Comparison of ENCODE assay signal across 35 mouse cellular contexts in the genomic region with DNA sequence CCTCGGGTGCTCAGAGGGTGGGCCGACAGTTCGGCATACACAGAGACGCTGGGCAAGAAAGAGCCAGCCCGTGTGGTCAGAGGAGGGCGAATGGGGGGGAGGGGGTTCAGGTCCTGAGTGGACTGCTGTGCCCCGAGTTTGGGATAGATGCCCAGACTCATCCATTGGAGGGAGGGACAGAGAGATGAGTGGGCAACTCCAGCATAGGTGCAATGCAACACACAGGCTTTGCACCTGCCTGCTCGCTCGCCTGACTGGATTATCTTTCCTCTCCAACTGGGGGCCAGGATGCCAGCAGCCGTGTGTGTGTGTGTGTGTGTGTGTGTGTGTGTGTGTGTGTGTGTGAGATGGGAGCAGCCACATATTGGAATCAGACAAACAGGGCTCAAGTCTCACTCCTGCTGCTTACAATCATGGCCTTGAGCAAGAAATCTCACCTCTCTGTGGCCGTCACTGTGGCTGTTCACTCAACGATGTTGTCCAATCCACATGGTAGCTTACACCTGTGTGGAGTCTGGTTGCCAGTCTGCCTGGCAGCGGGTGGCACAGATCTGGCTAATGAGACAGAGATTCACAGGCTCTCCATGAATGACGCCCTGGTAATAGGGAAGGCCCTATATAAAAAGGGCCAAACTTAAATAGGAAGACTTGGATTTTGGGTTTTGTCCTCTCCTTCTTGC. TPM values are rescaled to one million over a fixed set of nuclear protein-coding genes. Genes with fewer than 3 reads are reported as not detected.
DNase-seq lines count a peak whose midpoint lies in the region; ATAC-seq and TF ChIP-seq lines count a peak whose summit lies in the region.
"Had no signal": no experiment of that assay in that cellular context is flagged by ENCODE, and none has a peak within 500 bp of the region (broad histone marks: within the 10 kb centered on the region; RNA-seq: fewer than 3 reads in every experiment).

No protein-coding gene starts in this region.

- peak; percentile 24; the same call in 1 of the 2 replicates for ATAC-seq in hindbrain, embryonic 15.5 days (ENCODE audit: low FRiP score, low read depth)
- ATAC-seq in hindbrain, embryonic 11.5 days (ENCODE audit: low FRiP score), result no peak
- ATAC-seq in midbrain, postnatal 0 days (ENCODE audit: low FRiP score), result no peak
- ATAC-seq in midbrain, embryonic 13.5 days, result no peak
- ATAC-seq in midbrain, embryonic 16.5 days, result no peak
- ATAC-seq: intestine, postnatal 0 days; lung, postnatal 0 days; Patski had no signal

- WGBS in hindbrain, embryonic 15.5 days, result 74% methylated on average over 14 of the region's 14 CpGs
- WGBS in hindbrain, embryonic 11.5 days, result 83% methylated on average over 13 of the region's 14 CpGs
- WGBS in midbrain, postnatal 0 days, result 68% methylated on average over 14 of the region's 14 CpGs
- 75% methylated on average over 14 of the region's 14 CpGs for WGBS in midbrain, embryonic 13.5 days
- WGBS in limb, embryonic 10.5 days, result 79% methylated on average over 14 of the region's 14 CpGs
- 78% methylated on average over 14 of the region's 14 CpGs for WGBS in midbrain, embryonic 16.5 days

- H3K4me1 ChIP-seq in hindbrain, embryonic 15.5 days (replicated peaks), result peaks cover 27% of the 10 kb centered on the region
- peaks cover 5% of the 10 kb centered on the region; the same call in 1 of the 2 replicates for H3K4me1 ChIP-seq in hindbrain, embryonic 11.5 days (replicated peaks; ENCODE audit: control insufficient read depth, insufficient read depth, low read length)
- peaks cover 7% of the 10 kb centered on the region; the same call in 1 of the 2 replicates for H3K4me1 ChIP-seq in midbrain, postnatal 0 days (ENCODE audit: insufficient read depth, low read length)
- peaks cover 14% of the 10 kb centered on the region for H3K4me1 ChIP-seq in midbrain, embryonic 13.5 days (replicated peaks)
- peaks cover 36% of the 10 kb centered on the region for H3K4me1 ChIP-seq in limb, embryonic 10.5 days
- H3K4me1 ChIP-seq in midbrain, embryonic 16.5 days (ENCODE audit: control insufficient read depth, insufficient read depth, low read length), result peaks cover 8% of the 10 kb centered on the region
- H3K4me1 ChIP-seq: heart, embryonic 12.5 days; liver, embryonic 13.5 days had no signal

- H3K4me3 ChIP-seq in hindbrain, embryonic 15.5 days, result no peak overlapping the region
- no peak overlapping the region for H3K4me3 ChIP-seq in hindbrain, embryonic 11.5 days (ENCODE audit: low read depth, low read length)
- H3K4me3 ChIP-seq in midbrain, postnatal 0 days (ENCODE audit: low read depth, low read length), result no peak overlapping the region
- no peak overlapping the region for H3K4me3 ChIP-seq in midbrain, embryonic 13.5 days (replicated peaks)
- no peak overlapping the region for H3K4me3 ChIP-seq in limb, embryonic 10.5 days
- no peak overlapping the region for H3K4me3 ChIP-seq in midbrain, embryonic 16.5 days (ENCODE audit: low read depth, low read length)
- H3K4me3 ChIP-seq: embryonic facial prominence, embryonic 13.5 days; gastrocnemius, adult 2 months; heart, adult 2 months; heart, embryonic 12.5 days; limb, embryonic 15.5 days; liver, embryonic 13.5 days; megakaryocyte, embryonic 14.5 days; midbrain, embryonic 12.5 days had no signal

- no peaks in the 10 kb centered on the region for H3K36me3 ChIP-seq in hindbrain, embryonic 15.5 days
- no peaks in the 10 kb centered on the region for H3K36me3 ChIP-seq in hindbrain, embryonic 11.5 days (ENCODE audit: control insufficient read depth, insufficient read depth, low read length)
- no peaks in the 10 kb centered on the region for H3K36me3 ChIP-seq in midbrain, postnatal 0 days (ENCODE audit: insufficient read depth, low read length)
- H3K36me3 ChIP-seq in midbrain, embryonic 13.5 days, result no peaks in the 10 kb centered on the region
- no peaks in the 10 kb centered on the region for H3K36me3 ChIP-seq in limb, embryonic 10.5 days
- no peaks in the 10 kb centered on the region for H3K36me3 ChIP-seq in midbrain, embryonic 16.5 days (ENCODE audit: control insufficient read depth, insufficient read depth, low read length)
- H3K36me3 ChIP-seq: embryonic facial prominence, embryonic 13.5 days; heart, embryonic 12.5 days; limb, embryonic 15.5 days; liver, embryonic 13.5 days; midbrain, embryonic 12.5 days had no signal

- no peaks in the 10 kb centered on the region for H3K27me3 ChIP-seq in hindbrain, embryonic 15.5 days
- no peaks in the 10 kb centered on the region for H3K27me3 ChIP-seq in hindbrain, embryonic 11.5 days (ENCODE audit: control insufficient read depth, insufficient read depth, low read length)
- no peaks in the 10 kb centered on the region for H3K27me3 ChIP-seq in midbrain, postnatal 0 days (ENCODE audit: insufficient read depth, low read length)
- no peaks in the 10 kb centered on the region for H3K27me3 ChIP-seq in midbrain, embryonic 13.5 days
- no peaks in the 10 kb centered on the region for H3K27me3 ChIP-seq in limb, embryonic 10.5 days (ENCODE audit: low read depth, poor library complexity, severe bottlenecking)
- no peaks in the 10 kb centered on the region for H3K27me3 ChIP-seq in midbrain, embryonic 16.5 days (ENCODE audit: control insufficient read depth, insufficient read depth, low read depth, low read length)
- H3K27me3 ChIP-seq: embryonic facial prominence, embryonic 13.5 days; liver, embryonic 13.5 days had no signal

- no peak overlapping the region for H3K4me2 ChIP-seq in hindbrain, embryonic 15.5 days
- no peak overlapping the region for H3K4me2 ChIP-seq in hindbrain, embryonic 11.5 days (replicated peaks; ENCODE audit: low read depth, low read length)
- H3K4me2 ChIP-seq in midbrain, postnatal 0 days (ENCODE audit: low read depth, low read length, poor library complexity, severe bottlenecking), result no peak overlapping the region
- H3K4me2 ChIP-seq in midbrain, embryonic 13.5 days (replicated peaks), result no peak overlapping the region
- H3K4me2 ChIP-seq in midbrain, embryonic 16.5 days (ENCODE audit: low read length), result no peak overlapping the region
- H3K4me2 ChIP-seq: embryonic facial prominence, embryonic 13.5 days; limb, embryonic 15.5 days; liver, embryonic 13.5 days; midbrain, embryonic 12.5 days had no signal

- no peak overlapping the region for H3K27ac ChIP-seq in hindbrain, embryonic 15.5 days (replicated peaks)
- H3K27ac ChIP-seq in hindbrain, embryonic 11.5 days (ENCODE audit: low read depth, low read length), result no peak overlapping the region
- H3K27ac ChIP-seq in midbrain, postnatal 0 days (ENCODE audit: low read depth, low read length), result no peak overlapping the region
- no peak overlapping the region for H3K27ac ChIP-seq in midbrain, embryonic 13.5 days
- H3K27ac ChIP-seq in limb, embryonic 10.5 days, result peak overlapping the region; percentile 61; the same call in 1 of the 2 replicates
- H3K27ac ChIP-seq in midbrain, embryonic 16.5 days (ENCODE audit: low read length), result no peak overlapping the region
- H3K27ac ChIP-seq: embryonic facial prominence, embryonic 13.5 days; gastrocnemius, adult 2 months; heart, adult 2 months; limb, embryonic 15.5 days; liver, embryonic 13.5 days; midbrain, embryonic 12.5 days had no signal

- DNase-seq in cerebellum, adult 9-11 months, result peak; percentile 47
- no peak for DNase-seq in cerebellum, adult 9-10 months
- no peak for DNase-seq in hindbrain, embryonic 11.5 days (ENCODE audit: low spot score)
- peak; percentile 34 for DNase-seq in midbrain, postnatal 0 days (ENCODE audit: low spot score)
- DNase-seq in limb, embryonic 10.5 days (ENCODE audit: low spot score), result no peak
- DNase-seq: gastrocnemius, adult 2 months; gastrocnemius, postnatal 36 days; heart, adult 2 months; heart, postnatal 4 days; kidney, adult 9 months; kidney, postnatal 10 days; liver, embryonic 13.5 days; lung, adult 18-20 months; lung, postnatal 4 days; spleen, adult 18-20 months; thymus, postnatal 14 days had no signal

- no peaks in the 10 kb centered on the region for H3K9me3 ChIP-seq in hindbrain, embryonic 15.5 days
- H3K9me3 ChIP-seq in hindbrain, embryonic 11.5 days (ENCODE audit: control insufficient read depth, low read length), result no peaks in the 10 kb centered on the region
- no peaks in the 10 kb centered on the region for H3K9me3 ChIP-seq in midbrain, postnatal 0 days (ENCODE audit: low read length)
- H3K9me3 ChIP-seq in midbrain, embryonic 13.5 days, result no peaks in the 10 kb centered on the region
- no peaks in the 10 kb centered on the region for H3K9me3 ChIP-seq in limb, embryonic 10.5 days (replicated peaks)
- no peaks in the 10 kb centered on the region for H3K9me3 ChIP-seq in midbrain, embryonic 16.5 days (replicated peaks; ENCODE audit: control insufficient read depth, low read length, poor library complexity, severe bottlenecking)
- H3K9me3 ChIP-seq: embryonic facial prominence, embryonic 13.5 days; heart, embryonic 12.5 days; limb, embryonic 15.5 days; liver, embryonic 13.5 days; midbrain, embryonic 12.5 days had no signal

- no peak overlapping the region for H3K9ac ChIP-seq in hindbrain, embryonic 15.5 days
- H3K9ac ChIP-seq in hindbrain, embryonic 11.5 days (ENCODE audit: low read depth, low read length), result no peak overlapping the region
- no peak overlapping the region for H3K9ac ChIP-seq in midbrain, postnatal 0 days (replicated peaks; ENCODE audit: low read length, poor library complexity, severe bottlenecking)
- H3K9ac ChIP-seq in midbrain, embryonic 13.5 days (replicated peaks), result no peak overlapping the region
- no peak overlapping the region for H3K9ac ChIP-seq in midbrain, embryonic 16.5 days (ENCODE audit: low read depth, low read length)
- H3K9ac ChIP-seq: heart, embryonic 12.5 days; limb, embryonic 15.5 days; liver, embryonic 13.5 days; midbrain, embryonic 12.5 days had no signal

- TF ChIP-seq CTCF in midbrain, postnatal 0 days (IDR thresholded peaks at IDR 0.05), result no peak

RNA-seq across cellular contexts. Expression of a gene that starts 47.3 kb away (rescaled TPM):
- 95.7 and 98.3 TPM in 2 replicates for polyA plus RNA-seq in hindbrain, embryonic 15.5 days (2015; fragmentation: Nextera tagmentation; extraction: Ambion mirVana)
- 12.0 and 13.2 TPM in 2 replicates for polyA plus RNA-seq in hindbrain, embryonic 11.5 days (2014; fragmentation: Nextera tagmentation; extraction: Ambion mirVana)
- total RNA-seq in midbrain, postnatal 0 days (2014; rRNA removed), result 43.4 and 58.1 TPM in 2 replicates
- polyA plus RNA-seq in midbrain, postnatal 0 days (2015; fragmentation: Nextera tagmentation; extraction: Ambion mirVana), result 100 and 115 TPM in 2 replicates
- polyA plus RNA-seq in midbrain, embryonic 13.5 days (2015; fragmentation: Nextera tagmentation; extraction: Ambion mirVana), result 28.3 and 30.5 TPM in 2 replicates
- polyA plus RNA-seq in limb, embryonic 10.5 days (2016; fragmentation: Nextera tagmentation; extraction: Ambion mirVana), result 2.0 and 3.3 TPM in 2 replicates
- 60.1 and 67.7 TPM in 2 replicates for polyA plus RNA-seq in midbrain, embryonic 16.5 days (2015; fragmentation: Nextera tagmentation; extraction: Ambion mirVana)

RNA-seq across cellular contexts. Expression of a gene that starts 52.7 kb away (rescaled TPM):
- not detected in 2 replicates for polyA plus RNA-seq in hindbrain, embryonic 15.5 days (2015; fragmentation: Nextera tagmentation; extraction: Ambion mirVana)
- not detected in 2 replicates for polyA plus RNA-seq in hindbrain, embryonic 11.5 days (2014; fragmentation: Nextera tagmentation; extraction: Ambion mirVana)
- not detected in 2 replicates for total RNA-seq in midbrain, postnatal 0 days (2014; rRNA removed)
- polyA plus RNA-seq in midbrain, postnatal 0 days (2015; fragmentation: Nextera tagmentation; extraction: Ambion mirVana), result not detected in 2 replicates
- not detected in 2 replicates for polyA plus RNA-seq in midbrain, embryonic 13.5 days (2015; fragmentation: Nextera tagmentation; extraction: Ambion mirVana)
- not detected in 2 replicates for polyA plus RNA-seq in limb, embryonic 10.5 days (2016; fragmentation: Nextera tagmentation; extraction: Ambion mirVana)
- polyA plus RNA-seq in midbrain, embryonic 16.5 days (2015; fragmentation: Nextera tagmentation; extraction: Ambion mirVana), result not detected in 2 replicates
- total RNA-seq: adrenal gland, postnatal 14 days; common myeloid progenitor, adult 5-6 weeks; gastrocnemius, adult 2 months; gastrocnemius, postnatal 36 days; heart, adult 2 months; heart, postnatal 4 days; left cerebral cortex, adult 8-10 months; left cerebral cortex, postnatal 36 days; MEL had no signal
- polyA plus RNA-seq: embryonic facial prominence, embryonic 13.5 days; forebrain, embryonic 11.5 days; heart, adult 2 months; heart, embryonic 12.5 days; heart, postnatal 0 days; intestine, postnatal 0 days; limb, embryonic 15.5 days; liver, embryonic 13.5 days; lung, postnatal 0 days; midbrain, embryonic 12.5 days; Patski; stomach, embryonic 16.5 days had no signal

Comparison
In these comparisons a context has a peak if more than half of its experiments do, and no peak if none do; other contexts are left out.
1. DNase-seq: peak in cerebellum, adult 9-11 months (single experiment) and midbrain, postnatal 0 days (single experiment); none in cerebellum, adult 9-10 months (single experiment), hindbrain, embryonic 11.5 days (single experiment) and limb, embryonic 10.5 days (single experiment).